Mouse (Mus musculus) forebrain, embryonic 15.5 days (tissue): ENCODE results near the gene Fth1. TPM values are rescaled to one million over a fixed set of nuclear protein-coding genes. Genes with fewer than 3 reads are reported as not detected.

Experiments
- ATAC-seq: fragments of 200-750 bp; cut with Nextera tagmentation; replicated peaks from 2 replicates; pipeline ENCODE4 v1.8.0; 2017; ENCODE audit warnings: mild to moderate bottlenecking, moderate TSS enrichment, moderate library complexity
- H3K27ac ChIP-seq: fragments of 300-500 bp; sonication (generic); replicated peaks from 2 replicates; pipeline ENCODE4 v1.5.1; 2015; ENCODE audit warnings: mild to moderate bottlenecking, inconsistent platforms
- H3K27me3 ChIP-seq: fragments of 300-500 bp; sonication (generic); 2 replicates; pipeline ENCODE4 v1.6.1; 2015; ENCODE audit warnings: inconsistent platforms
- H3K36me3 ChIP-seq: fragments of 300-500 bp; sonication (generic); 2 replicates; pipeline ENCODE4 v1.6.1; 2015; ENCODE audit warnings: mild to moderate bottlenecking, inconsistent platforms
- H3K4me1 ChIP-seq: fragments of 300-500 bp; sonication (generic); 2 replicates; pipeline ENCODE4 v1.6.1; 2015; ENCODE audit warnings: inconsistent platforms
- H3K4me2 ChIP-seq: fragments of 300-500 bp; sonication (generic); replicated peaks from 2 replicates; pipeline ENCODE4 v1.6.1; 2015; ENCODE audit warnings: mild to moderate bottlenecking, inconsistent platforms
- H3K4me3 ChIP-seq: fragments of 300-500 bp; sonication (generic); 2 replicates; pipeline ENCODE4 v1.5.1; 2015; ENCODE audit warnings: mild to moderate bottlenecking, inconsistent platforms
- H3K9ac ChIP-seq: fragments of 300-500 bp; sonication (generic); replicated peaks from 2 replicates; pipeline ENCODE4 v1.6.1; 2015; ENCODE audit warnings: mild to moderate bottlenecking, inconsistent platforms
- H3K9me3 ChIP-seq: fragments of 300-500 bp; sonication (generic); 2 replicates; pipeline ENCODE4 v1.6.1; 2016; ENCODE audit warnings: inconsistent platforms
- WGBS: fragments of 180-500 bp; shearing (Covaris S2); methylation state at CpG from one replicate; pipeline ENCODE4 v1.1.7; 2015; ENCODE audit warnings: mixed read lengths; 5-methylcytosine and 5-hydroxymethylcytosine counted together
- polyA plus RNA-seq: library from polyadenylated mRNA; unstranded; fragments of >200 nt; fragmentation: Nextera tagmentation; extraction: Ambion mirVana; gene quantifications from 2 replicates; pipeline ENCODE4 v1.2.1, GENCODE M21; 2015

Fth1 gene
- polyA plus RNA-seq, 1 experiment from 2014 or later, result 1,516 TPM

GRCm38 (mm10) chr19:10021981-10022380, 41.6 kb downstream of the Fth1 start:
- H3K9ac ChIP-seq, result no peak overlapping the region
- H3K27me3 ChIP-seq, result no peaks in the 10 kb centered on the region
- H3K36me3 ChIP-seq, result no peaks in the 10 kb centered on the region
- no peak for ATAC-seq
- no peaks in the 10 kb centered on the region for H3K9me3 ChIP-seq
- no peak overlapping the region for H3K4me2 ChIP-seq
- no peak overlapping the region for H3K4me3 ChIP-seq
- WGBS, result 88% methylated on average over 2 of the region's 2 CpGs
- no peak overlapping the region for H3K27ac ChIP-seq
- H3K4me1 ChIP-seq, result peaks cover 30% of the 10 kb centered on the region

GRCm38 (mm10) chr19:10022414-10023303, 42.3 kb downstream of the Fth1 start:
- Histone ChIP-seq H3K9me3 (no peaks in the 10 kb centered on the region), H3K36me3 (no peaks in the 10 kb centered on the region), H3K9ac (no peak overlapping the region), H3K27me3 (no peaks in the 10 kb centered on the region), H3K4me2 (no peak overlapping the region), H3K4me1 (peaks cover 27% of the 10 kb centered on the region), H3K4me3 (no peak overlapping the region), H3K27ac (no peak overlapping the region; the same call in 1 of the 2 replicates)
- no peak for ATAC-seq
- WGBS, result 68% methylated on average over 5 of the region's 5 CpGs

DNA sequence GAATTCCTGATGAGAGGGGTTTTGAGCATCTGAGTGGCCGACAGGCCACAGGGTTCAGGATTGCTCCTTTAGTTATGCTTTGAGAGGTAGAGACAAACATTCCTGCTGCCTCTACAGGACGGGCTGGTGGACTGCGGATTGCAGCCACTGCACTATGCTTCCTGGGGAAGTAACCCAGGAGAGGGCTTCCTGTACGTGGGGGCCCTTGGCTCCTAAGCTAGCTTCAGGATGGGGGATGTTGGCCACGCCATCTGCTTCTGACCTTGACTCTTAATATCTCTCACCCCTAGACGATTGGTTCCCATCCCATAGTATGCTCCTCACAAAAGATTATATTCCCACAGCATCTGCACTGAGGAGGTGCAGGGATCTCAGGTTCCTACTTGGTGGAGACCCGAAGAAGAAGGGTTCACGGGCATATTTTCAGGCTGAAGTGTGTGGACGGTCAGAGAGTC, 42.9 kb downstream of the Fth1 start:
- H3K4me2 ChIP-seq, result no peak overlapping the region
- ATAC-seq, result no peak
- H3K9me3 ChIP-seq, result no peaks in the 10 kb centered on the region
- no peaks in the 10 kb centered on the region for H3K27me3 ChIP-seq
- H3K4me1 ChIP-seq, result peaks cover 20% of the 10 kb centered on the region
- WGBS, result 73% methylated on average over 9 of the region's 9 CpGs
- no peaks in the 10 kb centered on the region for H3K36me3 ChIP-seq
- H3K9ac ChIP-seq, result no peak overlapping the region
- no peak overlapping the region for H3K27ac ChIP-seq
- no peak overlapping the region for H3K4me3 ChIP-seq

DNA sequence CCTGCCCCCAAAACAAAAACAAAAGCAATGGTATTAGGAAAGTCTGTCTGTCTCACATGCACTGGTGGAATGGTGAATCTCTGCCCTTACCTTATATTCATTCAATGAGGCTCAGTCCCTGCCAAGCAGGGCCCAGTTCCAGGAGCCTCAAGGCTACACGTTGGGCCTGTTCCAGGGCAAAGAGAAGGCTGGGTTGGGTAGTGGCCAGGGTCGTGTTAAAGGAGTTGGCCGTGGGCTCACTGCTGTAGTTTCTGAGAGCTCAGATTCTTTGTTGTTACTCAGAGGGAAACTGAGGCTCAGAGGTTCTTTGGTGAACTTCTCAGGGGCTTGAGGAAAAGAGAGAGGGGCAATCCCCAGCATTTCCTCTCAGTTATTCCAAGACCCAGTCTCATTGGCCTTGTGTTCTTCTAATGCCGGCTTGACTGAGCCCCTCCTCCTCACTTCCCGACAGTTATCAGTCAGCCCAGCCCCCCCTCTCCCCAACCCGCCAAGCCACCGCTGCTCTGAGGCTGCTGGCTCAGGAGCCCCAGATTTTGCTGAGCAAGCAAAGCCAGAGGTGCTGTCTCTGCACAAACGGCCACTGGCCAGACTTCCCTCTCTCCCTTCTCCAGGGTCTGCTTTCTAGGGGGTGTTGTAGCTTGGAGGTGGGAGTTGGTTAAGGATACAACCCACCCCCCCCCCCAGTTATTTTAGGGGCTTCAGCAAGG, 44.9 kb downstream of the Fth1 start:
- Histone ChIP-seq H3K4me3 (no peak overlapping the region), H3K27ac (peak overlapping the region; percentile 40), H3K4me1 (peaks cover 9% of the 10 kb centered on the region), H3K36me3 (no peaks in the 10 kb centered on the region), H3K9ac (no peak overlapping the region), H3K9me3 (no peaks in the 10 kb centered on the region), H3K27me3 (no peaks in the 10 kb centered on the region), H3K4me2 (no peak overlapping the region)
- ATAC-seq, result peak; percentile 48
- 21% methylated on average over 8 of the region's 8 CpGs for WGBS

DNA sequence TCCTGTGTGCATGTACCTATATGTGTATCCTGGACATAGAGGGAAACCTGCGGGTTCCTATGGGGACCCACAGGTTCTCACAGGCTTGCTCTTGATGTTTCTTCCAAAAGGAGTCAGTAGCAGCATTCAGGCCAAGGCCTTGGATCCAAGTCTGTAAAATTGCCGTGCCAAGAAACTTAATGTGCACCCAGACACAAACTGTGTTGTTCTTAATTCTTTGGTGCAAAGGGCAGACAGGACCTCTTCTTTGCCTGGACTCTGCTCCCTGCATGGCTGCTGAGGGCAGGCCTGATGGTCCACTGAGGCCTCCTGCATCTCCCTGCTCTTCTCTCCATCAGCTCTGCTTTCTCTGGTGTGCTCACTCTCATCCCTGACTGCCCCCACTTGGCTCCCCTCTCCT, 49.3 kb downstream of the Fth1 start:
- no peaks in the 10 kb centered on the region for H3K36me3 ChIP-seq
- no peaks in the 10 kb centered on the region for H3K9me3 ChIP-seq
- H3K4me2 ChIP-seq, result no peak overlapping the region
- no peaks in the 10 kb centered on the region for H3K27me3 ChIP-seq
- 80% methylated on average over 2 of the region's 2 CpGs for WGBS
- H3K4me3 ChIP-seq, result no peak overlapping the region
- no peak for ATAC-seq
- H3K9ac ChIP-seq, result no peak overlapping the region
- H3K4me1 ChIP-seq, result peaks cover 12% of the 10 kb centered on the region
- no peak overlapping the region for H3K27ac ChIP-seq

DNA sequence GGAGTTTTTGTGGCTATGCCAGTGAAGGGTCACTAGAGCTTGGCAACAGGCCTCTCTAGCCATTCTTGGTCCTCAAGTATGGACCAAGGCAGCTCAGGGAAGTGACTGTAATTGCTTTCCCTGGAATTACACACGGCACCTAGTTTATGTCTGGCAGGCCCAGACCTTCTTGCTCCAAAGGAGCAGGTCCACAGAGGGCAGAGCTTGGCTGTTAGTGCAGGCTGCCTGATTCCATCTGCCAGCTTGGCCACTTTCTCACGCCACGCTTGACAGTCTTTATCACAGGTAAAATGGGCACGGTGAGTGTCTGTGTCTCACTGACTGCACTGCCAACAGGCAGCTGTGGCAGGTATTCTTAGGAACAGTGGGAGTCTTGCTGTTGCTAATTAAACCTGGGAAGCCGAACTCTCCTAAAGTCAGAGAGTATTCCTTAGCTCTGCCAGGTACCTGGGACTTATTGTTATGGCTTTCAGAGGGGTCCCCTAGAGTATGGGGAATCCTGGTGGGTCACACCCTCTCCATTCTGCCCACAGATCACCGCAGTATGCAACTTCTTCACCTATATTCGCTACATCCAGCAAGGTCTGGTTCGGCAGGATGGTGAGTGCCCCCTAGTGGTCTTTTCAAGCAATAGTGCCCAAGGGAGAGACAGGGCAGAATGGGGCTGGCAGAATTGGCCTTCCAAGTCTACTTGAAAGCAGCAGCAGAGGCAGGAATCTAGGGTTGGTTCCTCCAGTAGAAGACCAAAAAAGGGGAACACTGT, 53.0 kb downstream of the Fth1 start:
- Histone ChIP-seq H3K27me3 (no peaks in the 10 kb centered on the region), H3K9me3 (no peaks in the 10 kb centered on the region), H3K4me3 (no peak overlapping the region), H3K36me3 (no peaks in the 10 kb centered on the region), H3K9ac (no peak overlapping the region), H3K4me1 (peaks cover 3% of the 10 kb centered on the region; the same call in 1 of the 2 replicates), H3K4me2 (no peak overlapping the region), H3K27ac (no peak overlapping the region)
- WGBS, result 29% methylated on average over 8 of the region's 8 CpGs
- peak; percentile 44 for ATAC-seq

- no peak overlapping the region for H3K4me2 ChIP-seq
- no peak overlapping the region for H3K4me3 ChIP-seq
- H3K4me1 ChIP-seq, result peaks cover 9% of the 10 kb centered on the region
- no peaks in the 10 kb centered on the region for H3K9me3 ChIP-seq
- no peaks in the 10 kb centered on the region for H3K36me3 ChIP-seq
- 84% methylated on average over 5 of the region's 5 CpGs for WGBS
- ATAC-seq, result no peak
- H3K27ac ChIP-seq, result no peak overlapping the region
- no peaks in the 10 kb centered on the region for H3K27me3 ChIP-seq
- no peak overlapping the region for H3K9ac ChIP-seq
Measured at GRCm38 (mm10) chr19:10034356-10034755, 54.0 kb downstream of the Fth1 start.

Other genes starting within 250 kb of the Fth1 start
- gene Scgb2a2, start 133.0 kb upstream of the Fth1 start, polyA plus RNA-seq, result not detected in 2 replicates
- gene Incenp, start 81.0 kb upstream of the Fth1 start, polyA plus RNA-seq, result 51.9 and 62.4 TPM in 2 replicates
- 1.2 and 1.3 TPM in 2 replicates for gene Best1, start 21.0 kb downstream of the Fth1 start, polyA plus RNA-seq
- gene Rab3il1, start 21.1 kb downstream of the Fth1 start, polyA plus RNA-seq, result 17.3 and 17.9 TPM in 2 replicates
- gene Fads3, start 61.0 kb downstream of the Fth1 start, polyA plus RNA-seq, result 14.0 and 15.3 TPM in 2 replicates
- 164 and 166 TPM in 2 replicates for gene Fads2, start 121.1 kb downstream of the Fth1 start, polyA plus RNA-seq
- 158 and 166 TPM in 2 replicates for gene Fads1, start 202.3 kb downstream of the Fth1 start, polyA plus RNA-seq
- gene Tmem258, start 223.4 kb downstream of the Fth1 start, polyA plus RNA-seq, result 397 and 403 TPM in 2 replicates
- gene Fen1, start 223.6 kb downstream of the Fth1 start, polyA plus RNA-seq, result 54.7 and 58.4 TPM in 2 replicates